Mouse (Mus musculus) limb, embryonic 13.5 days (tissue): ENCODE data around the gene Ggcx. TPM values are rescaled to one million over a fixed set of nuclear protein-coding genes. Genes with fewer than 3 reads are reported as not detected.

Experiments
- ATAC-seq: fragments of 200-750 bp; cut with Nextera tagmentation; 2 replicates; pipeline ENCODE4 v1.8.0; 2017; ENCODE audit warnings: low read depth, moderate number of reproducible peaks, moderate TSS enrichment; ENCODE audit not compliant: low FRiP score
- H3K27ac ChIP-seq: fragments of 300-500 bp; sonication (generic); 2 replicates; pipeline ENCODE4 v1.5.1; 2015; ENCODE audit warnings: inconsistent platforms, mild to moderate bottlenecking, moderate library complexity
- H3K27me3 ChIP-seq: fragments of 300-500 bp; sonication (generic); 2 replicates; pipeline ENCODE4 v1.6.1; 2015; ENCODE audit warnings: mild to moderate bottlenecking, inconsistent platforms
- H3K36me3 ChIP-seq: fragments of 300-500 bp; sonication (generic); 2 replicates; pipeline ENCODE4 v1.6.1; 2015; ENCODE audit warnings: inconsistent platforms, mild to moderate bottlenecking, moderate library complexity
- H3K4me1 ChIP-seq: fragments of 300-500 bp; sonication (generic); 2 replicates; pipeline ENCODE4 v1.6.1; 2015; ENCODE audit warnings: inconsistent platforms
- H3K4me2 ChIP-seq: fragments of 300-500 bp; sonication (generic); replicated peaks from 2 replicates; pipeline ENCODE4 v1.6.1; 2015; ENCODE audit warnings: inconsistent platforms, mild to moderate bottlenecking, moderate library complexity
- H3K4me3 ChIP-seq: fragments of 300-500 bp; sonication (generic); 2 replicates; pipeline ENCODE4 v1.5.1; 2015; ENCODE audit warnings: moderate library complexity, mild to moderate bottlenecking, inconsistent platforms
- H3K9ac ChIP-seq: fragments of 300-500 bp; sonication (generic); 2 replicates; pipeline ENCODE4 v1.6.1; 2015; ENCODE audit warnings: mild to moderate bottlenecking, inconsistent platforms
- H3K9me3 ChIP-seq: fragments of 300-500 bp; sonication (generic); 2 replicates; pipeline ENCODE4 v1.6.1; 2016; ENCODE audit warnings: inconsistent platforms
- WGBS: fragments of 180-500 bp; shearing (Covaris S2); methylation state at CpG from one replicate; pipeline ENCODE4 v1.1.7; 2015; 5-methylcytosine and 5-hydroxymethylcytosine counted together
- polyA plus RNA-seq: library from polyadenylated mRNA; unstranded; fragments of >200 nt; fragmentation: Nextera tagmentation; extraction: Ambion mirVana; gene quantifications from 2 replicates; pipeline ENCODE4 v1.2.1, GENCODE M21; 2015

The Ggcx gene
- polyA plus RNA-seq, 1 experiment from 2014 or later, result 47.8 TPM

- peak overlapping the region; percentile 77 for H3K4me2 ChIP-seq
- H3K36me3 ChIP-seq, result peaks cover 24% of the 10 kb centered on the region
- no peaks in the 10 kb centered on the region for H3K27me3 ChIP-seq
- H3K27ac ChIP-seq, result peak overlapping the region; percentile 93
- WGBS, result 13% methylated on average over 13 of the region's 13 CpGs
- H3K4me1 ChIP-seq, result peaks cover 30% of the 10 kb centered on the region
- peak overlapping the region; percentile 54 for H3K4me3 ChIP-seq
- H3K9ac ChIP-seq, result peak overlapping the region; percentile 77
- H3K9me3 ChIP-seq, result no peaks in the 10 kb centered on the region
- ATAC-seq, result 0 out of 2 replicates have a peak, but pooled peaks have one; percentile 26
Measured at GRCm38 (mm10) chr6:72389471-72389940, 24.6 kb upstream of the Ggcx start.

GRCm38 (mm10) chr6:72389941-72390771, 24.0 kb upstream of the Ggcx start, which contains the start of gene Vamp8:
Gene Vamp8 (minus strand): TSS chr6:72390703.
- peaks cover 30% of the 10 kb centered on the region for H3K4me1 ChIP-seq
- H3K4me2 ChIP-seq, result peak within 1 kb of the TSS; percentile 77
- H3K27me3 ChIP-seq, result no peaks in the 10 kb centered on the region
- peak within 1 kb of the TSS; percentile 77 for H3K9ac ChIP-seq
- peak within 1 kb of the TSS; percentile 54 for H3K4me3 ChIP-seq
- H3K27ac ChIP-seq, result peak within 1 kb of the TSS; percentile 93
- H3K36me3 ChIP-seq, result peaks cover 17% of the 10 kb centered on the region
- ATAC-seq, result peak; percentile 67
- WGBS, result under 1% methylated on average over 33 of the region's 33 CpGs
- H3K9me3 ChIP-seq, result no peaks in the 10 kb centered on the region

GRCm38 (mm10) chr6:72390795-72391521, 23.1 kb upstream of the Ggcx start:
- H3K27ac ChIP-seq, result peak overlapping the region; percentile 93
- peak overlapping the region; percentile 77 for H3K4me2 ChIP-seq
- ATAC-seq, result no peak
- 21% methylated on average over 12 of the region's 12 CpGs for WGBS
- peak overlapping the region; percentile 77 for H3K9ac ChIP-seq
- peaks cover 10% of the 10 kb centered on the region for H3K36me3 ChIP-seq
- H3K4me3 ChIP-seq, result peak overlapping the region; percentile 54
- no peaks in the 10 kb centered on the region for H3K27me3 ChIP-seq
- H3K4me1 ChIP-seq, result peaks cover 30% of the 10 kb centered on the region
- no peaks in the 10 kb centered on the region for H3K9me3 ChIP-seq

GRCm38 (mm10) chr6:72392341-72392740, 21.8 kb upstream of the Ggcx start:
- H3K4me1 ChIP-seq, result peaks cover 30% of the 10 kb centered on the region
- no peak overlapping the region for H3K9ac ChIP-seq
- H3K4me2 ChIP-seq, result no peak overlapping the region
- ATAC-seq, result no peak
- H3K36me3 ChIP-seq, result no peaks in the 10 kb centered on the region
- 94% methylated on average over 5 of the region's 5 CpGs for WGBS
- no peak overlapping the region for H3K4me3 ChIP-seq
- H3K27me3 ChIP-seq, result no peaks in the 10 kb centered on the region
- no peak overlapping the region for H3K27ac ChIP-seq
- no peaks in the 10 kb centered on the region for H3K9me3 ChIP-seq

- no peaks in the 10 kb centered on the region for H3K27me3 ChIP-seq
- 81% methylated on average over 10 of the region's 10 CpGs for WGBS
- H3K27ac ChIP-seq, result no peak overlapping the region
- no peak overlapping the region for H3K4me2 ChIP-seq
- H3K36me3 ChIP-seq, result no peaks in the 10 kb centered on the region
- H3K4me3 ChIP-seq, result no peak overlapping the region
- no peaks in the 10 kb centered on the region for H3K4me1 ChIP-seq
- H3K9me3 ChIP-seq, result no peaks in the 10 kb centered on the region
- no peak for ATAC-seq
- no peak overlapping the region for H3K9ac ChIP-seq
Measured at GRCm38 (mm10) chr6:72396837-72397251, 17.3 kb upstream of the Ggcx start.

DNA sequence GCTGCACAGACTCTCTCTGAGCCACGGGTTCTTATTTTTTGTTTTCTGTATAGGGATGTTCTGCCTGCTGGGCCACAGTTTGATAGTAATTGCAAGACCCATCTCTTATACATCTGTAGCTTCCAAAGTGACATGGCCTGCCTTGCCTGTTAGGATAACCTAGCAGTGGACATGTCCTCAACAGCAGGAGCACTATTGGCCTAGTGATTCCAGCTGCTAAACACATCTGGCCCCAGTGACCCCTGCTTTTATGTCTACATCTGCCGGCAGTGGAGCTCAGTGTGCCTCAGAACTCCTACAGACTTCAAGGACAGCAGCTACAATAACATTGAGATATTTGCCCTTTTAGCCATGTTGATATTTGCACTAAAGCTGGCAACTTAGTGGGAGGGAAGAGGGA, 14.1 kb upstream of the Ggcx start:
- ATAC-seq, result no peak
- Histone ChIP-seq H3K27ac (no peak overlapping the region), H3K36me3 (no peaks in the 10 kb centered on the region), H3K27me3 (no peaks in the 10 kb centered on the region), H3K9me3 (no peaks in the 10 kb centered on the region), H3K4me2 (no peak overlapping the region), H3K9ac (no peak overlapping the region), H3K4me1 (no peaks in the 10 kb centered on the region), H3K4me3 (no peak overlapping the region)
- 50% methylated on average over 2 of the region's 2 CpGs for WGBS

DNA sequence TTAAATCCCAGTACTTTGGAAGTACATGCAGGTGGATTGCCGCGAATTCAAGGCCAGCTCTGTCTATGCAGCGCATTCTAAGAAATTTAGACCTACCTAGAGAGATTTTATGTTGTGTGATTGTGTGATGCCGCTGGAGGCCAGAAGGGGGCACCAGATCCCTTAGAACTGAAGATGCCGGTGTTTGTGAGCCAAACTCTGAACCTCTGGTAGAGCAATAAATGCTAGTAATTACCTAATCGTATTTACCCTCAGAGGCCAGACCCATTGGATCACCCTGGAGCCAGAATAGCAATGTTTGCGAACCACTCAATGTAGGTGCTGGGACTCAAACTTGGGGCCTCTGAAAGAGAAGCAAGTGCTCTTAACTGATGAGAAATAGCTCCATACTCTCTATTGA, 12.2 kb upstream of the Ggcx start:
- Histone ChIP-seq H3K36me3 (no peaks in the 10 kb centered on the region), H3K27me3 (no peaks in the 10 kb centered on the region), H3K9ac (no peak overlapping the region), H3K4me3 (no peak overlapping the region), H3K4me2 (no peak overlapping the region), H3K9me3 (no peaks in the 10 kb centered on the region), H3K4me1 (no peaks in the 10 kb centered on the region), H3K27ac (no peak overlapping the region)
- 17% methylated on average over 7 of the region's 7 CpGs for WGBS
- ATAC-seq, result no peak

DNA sequence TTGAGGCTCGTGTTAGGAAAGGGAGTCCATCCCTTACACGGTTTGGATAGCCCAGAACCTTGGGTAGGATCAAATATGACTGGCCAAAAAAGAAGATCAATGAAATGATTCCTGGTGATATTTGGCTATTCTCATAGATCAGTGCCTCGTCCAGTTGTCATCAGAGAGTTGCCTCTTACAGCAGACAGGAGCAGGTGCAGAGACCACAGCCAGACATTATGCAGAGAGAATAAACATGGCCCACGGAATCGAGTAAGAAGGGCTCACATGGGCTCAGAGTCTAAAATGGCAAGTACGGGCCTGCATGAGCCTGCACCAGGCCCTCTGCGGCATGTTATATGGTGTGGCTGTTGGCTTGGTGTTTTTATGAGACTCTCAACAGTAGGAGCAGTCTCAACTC, 8.8 kb upstream of the Ggcx start:
- Histone ChIP-seq H3K27me3 (no peaks in the 10 kb centered on the region), H3K9me3 (no peaks in the 10 kb centered on the region), H3K36me3 (no peaks in the 10 kb centered on the region), H3K9ac (no peak overlapping the region), H3K4me3 (no peak overlapping the region), H3K27ac (no peak overlapping the region), H3K4me2 (no peak overlapping the region), H3K4me1 (no peaks in the 10 kb centered on the region)
- ATAC-seq, result no peak
- WGBS, result 75% methylated on average over 7 of the region's 7 CpGs

DNA sequence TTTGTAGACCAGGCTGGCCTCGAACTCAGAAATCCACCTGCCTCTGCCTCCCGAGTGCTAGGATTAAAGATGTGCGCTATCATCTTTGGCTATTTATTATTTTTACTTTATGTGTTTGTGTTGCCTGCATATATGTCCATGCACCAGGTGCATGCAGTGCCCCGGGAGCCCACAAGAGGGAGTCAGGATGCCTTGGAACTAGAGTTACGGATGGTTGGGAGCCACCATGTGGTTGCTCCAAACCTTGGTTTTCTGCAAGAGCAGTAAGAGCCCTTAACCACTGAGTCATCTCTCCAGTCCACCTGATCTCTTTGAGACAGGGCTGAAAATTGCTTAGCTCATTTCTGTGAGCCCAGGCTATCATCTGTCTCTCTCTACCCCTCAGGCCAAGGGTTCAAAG, 7.0 kb upstream of the Ggcx start:
- H3K9me3 ChIP-seq, result no peaks in the 10 kb centered on the region
- ATAC-seq, result peak; percentile 65; the same call in 1 of the 2 replicates
- H3K9ac ChIP-seq, result no peak overlapping the region
- no peak overlapping the region for H3K4me2 ChIP-seq
- no peak overlapping the region for H3K27ac ChIP-seq
- no peaks in the 10 kb centered on the region for H3K4me1 ChIP-seq
- H3K27me3 ChIP-seq, result no peaks in the 10 kb centered on the region
- no peaks in the 10 kb centered on the region for H3K36me3 ChIP-seq
- WGBS, result 3% methylated on average over 5 of the region's 5 CpGs
- no peak overlapping the region for H3K4me3 ChIP-seq

DNA sequence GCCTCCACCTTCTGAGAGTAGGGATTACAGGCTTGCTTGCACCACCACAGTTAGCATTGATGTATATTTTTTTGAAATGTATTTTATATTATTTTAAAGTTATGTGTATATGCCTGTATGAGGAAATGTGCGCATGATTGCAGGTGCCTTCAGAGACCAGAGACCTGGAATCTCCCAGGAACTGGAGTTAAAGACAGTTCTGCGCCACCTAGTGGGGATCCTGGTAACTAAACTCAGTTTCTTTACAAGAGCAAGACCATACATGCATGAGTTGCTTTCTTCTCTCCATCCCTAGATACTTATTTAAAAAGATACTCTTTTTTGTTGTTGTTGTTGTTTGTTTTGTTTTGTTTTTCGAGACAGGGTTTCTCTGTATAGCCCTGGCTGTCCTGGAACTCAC, 4.5 kb upstream of the Ggcx start:
- no peaks in the 10 kb centered on the region for H3K36me3 ChIP-seq
- no peak overlapping the region for H3K4me3 ChIP-seq
- no peak overlapping the region for H3K4me2 ChIP-seq
- H3K4me1 ChIP-seq, result peaks cover 4% of the 10 kb centered on the region; the same call in 1 of the 2 replicates
- no peak overlapping the region for H3K27ac ChIP-seq
- H3K27me3 ChIP-seq, result no peaks in the 10 kb centered on the region
- WGBS, result 21% methylated on average over 3 of the region's 3 CpGs
- H3K9me3 ChIP-seq, result no peaks in the 10 kb centered on the region
- no peak overlapping the region for H3K9ac ChIP-seq
- no peak for ATAC-seq

DNA sequence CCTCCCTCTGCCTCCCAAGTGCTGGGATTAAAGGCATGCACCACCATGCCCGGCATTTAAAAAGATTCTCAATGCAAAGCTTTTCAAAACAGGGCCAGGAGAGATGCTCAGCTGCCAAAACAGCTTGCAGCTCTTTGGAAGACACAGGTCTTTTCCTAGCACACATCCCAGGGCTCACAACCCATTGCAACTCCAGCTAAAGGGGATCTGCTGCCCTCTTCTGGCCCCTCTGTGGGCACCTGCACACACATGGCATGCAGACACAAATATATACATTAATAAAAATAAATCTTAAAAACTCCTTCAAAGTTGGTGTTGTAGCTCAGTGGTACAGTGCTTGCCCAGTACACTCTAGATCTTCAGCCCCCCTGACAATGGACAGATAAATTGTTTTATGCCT, 4.1 kb upstream of the Ggcx start:
- 35% methylated on average over 1 of the region's 1 CpGs for WGBS
- no peak for ATAC-seq
- H3K9me3 ChIP-seq, result no peaks in the 10 kb centered on the region
- no peak overlapping the region for H3K27ac ChIP-seq
- H3K4me2 ChIP-seq, result no peak overlapping the region
- H3K9ac ChIP-seq, result no peak overlapping the region
- H3K27me3 ChIP-seq, result no peaks in the 10 kb centered on the region
- peaks cover 8% of the 10 kb centered on the region for H3K4me1 ChIP-seq
- H3K4me3 ChIP-seq, result no peak overlapping the region
- H3K36me3 ChIP-seq, result no peaks in the 10 kb centered on the region

DNA sequence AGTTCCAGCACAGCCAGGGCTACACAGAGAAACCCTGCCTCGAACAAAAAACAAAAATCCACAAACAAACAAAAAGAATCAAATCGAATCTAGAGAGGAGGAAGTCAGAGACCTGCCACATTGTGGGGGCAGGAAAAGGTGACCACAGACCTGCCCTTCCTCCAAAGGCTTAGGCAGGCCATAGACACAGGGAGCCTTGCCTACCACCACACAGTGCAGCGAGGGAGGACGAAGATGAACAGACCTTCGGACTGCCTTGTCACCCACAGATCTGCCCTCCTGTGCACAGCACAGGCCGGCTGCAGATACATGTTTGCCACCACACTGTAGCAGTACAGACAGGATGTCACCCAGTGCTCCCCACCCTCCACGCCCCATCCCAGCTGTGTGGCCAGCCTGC, 3.6 kb upstream of the Ggcx start:
- WGBS, result 81% methylated on average over 7 of the region's 7 CpGs
- Histone ChIP-seq H3K27me3 (no peaks in the 10 kb centered on the region), H3K4me1 (peaks cover 14% of the 10 kb centered on the region), H3K9me3 (no peaks in the 10 kb centered on the region), H3K9ac (no peak overlapping the region), H3K4me3 (no peak overlapping the region), H3K4me2 (no peak overlapping the region), H3K27ac (no peak overlapping the region), H3K36me3 (no peaks in the 10 kb centered on the region)
- ATAC-seq, result no peak
